Mouse (Mus musculus): ENCODE measurements at regions not wholly inside any gene's neighbourhood (a gene's known extent, or its start where the extent isn't known, plus 50 kb on each side); places are given as distances from the start of the nearest gene placed in this dataset.

- no peak for TF ChIP-seq CTCF (IDR thresholded peaks at IDR 0.05; ENCODE audit: low read depth)
- TF ChIP-seq EP300 (IDR thresholded peaks at IDR 0.05; ENCODE audit: low read depth): no peak
Measured at GRCm38 (mm10) chr11:6765333-6765957, 72.0 kb downstream of the Gm11983 start.

All from liver, embryonic 14.5 days (tissue).